Mouse (Mus musculus) small intestine, adult 2 months (tissue): ENCODE data around the gene Bud23.
A peak's percentile ranks its signal among the peaks of the same experiment; 100 is the strongest.

Source experiments
- CTCF ChIP-seq: fragments of 200-500 bp; IDR thresholded peaks from 2 replicates; pipeline ENCODE4 v1.5.1; 2012; ENCODE audit warnings: low read depth, mild to moderate bottlenecking, control low read depth, inconsistent platforms, low read length, moderate library complexity, mixed read lengths; ENCODE audit not compliant: insufficient replicate concordance, insufficient read length; ENCODE audit errors: extremely low read depth
- POLR2A ChIP-seq: fragments of 200-500 bp; IDR thresholded peaks from 2 replicates; pipeline ENCODE4 v1.6.1; 2012; ENCODE audit warnings: low read depth, mild to moderate bottlenecking, control low read depth, inconsistent platforms, low read length, moderate library complexity

DNA sequence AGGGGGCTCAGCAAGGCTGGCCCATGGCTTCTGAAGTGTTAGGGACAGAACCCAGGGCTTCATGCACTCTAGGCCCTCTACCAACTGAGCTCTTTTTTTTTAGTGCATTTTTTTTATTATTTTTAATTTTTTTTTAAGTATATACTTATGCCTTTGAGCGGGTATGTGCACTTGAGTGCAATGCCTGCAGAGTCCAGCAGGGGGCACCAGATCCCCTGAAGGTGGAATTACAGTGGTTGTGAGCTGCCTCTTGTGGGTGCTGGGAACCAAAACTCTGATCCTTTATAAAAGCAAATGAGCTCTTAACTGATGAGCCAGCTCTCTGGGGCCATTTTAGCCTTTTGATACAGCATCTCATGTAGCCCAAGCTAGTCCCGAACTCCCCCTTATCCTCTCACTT lies 30.2 kb downstream of the Bud23 start:
- TF ChIP-seq CTCF (peak; percentile 41; the same call in 1 of the 2 replicates), POLR2A (no peak)
